Mouse (Mus musculus) spleen, postnatal 0 days (tissue): ENCODE data around the gene Xlr. TPM values are rescaled to one million over a fixed set of nuclear protein-coding genes. Genes with fewer than 3 reads are reported as not detected.

Experiments
- polyA plus RNA-seq: library from polyadenylated mRNA; unstranded; fragments of >200 nt; fragmentation: Nextera tagmentation; extraction: Ambion mirVana; gene quantifications from 2 replicates; pipeline ENCODE4 v1.2.1, GENCODE M21; 2015

Gene Xlr
- 2.3 and 3.2 TPM in 2 replicates for polyA plus RNA-seq

GRCm38 (mm10) chrX:53797519-53797918, at the start of gene Xlr:
TSS of gene Xlr (minus strand) at chrX:53797706.

GRCm38 (mm10) chrX:53776276-53776675, 21.2 kb downstream of the Xlr start, which contains the start of gene Zfp36l3:
TSS of gene Zfp36l3 (minus strand) at chrX:53776394.

GRCm38 (mm10) chrX:53757736-53758135, 39.8 kb downstream of the Xlr start, which contains the start of gene 1700013H16Rik:
TSS of gene 1700013H16Rik (minus strand) at chrX:53757831.

Other genes with a start within 250 kb of the Xlr start
- 8.0 and 12.3 TPM in 2 replicates for gene Rtl8c, start 189.7 kb downstream of the Xlr start, polyA plus RNA-seq
- gene Gm14597, start 188.7 kb downstream of the Xlr start, polyA plus RNA-seq, result not detected in 2 replicates
- gene Rtl8a, start 154.0 kb downstream of the Xlr start, polyA plus RNA-seq, result 19.8 and 25.2 TPM in 2 replicates
- 15.2 and 19.4 TPM in 2 replicates for gene Rtl8b, start 127.3 kb downstream of the Xlr start, polyA plus RNA-seq
- gene 4930502E18Rik, start 72.9 kb downstream of the Xlr start, polyA plus RNA-seq, result 0.08 TPM in 1 of 2 replicates, not detected in the other
- not detected in 2 replicates for gene 1700013H16Rik, start 39.9 kb downstream of the Xlr start, polyA plus RNA-seq
- not detected in 2 replicates for gene Zfp36l3, start 21.3 kb downstream of the Xlr start, polyA plus RNA-seq